Mouse (Mus musculus) thymus, adult 2 months (tissue): ENCODE results near the gene Cubn. TPM values are rescaled to one million over a fixed set of nuclear protein-coding genes. Genes with fewer than 3 reads are reported as not detected.

ENCODE experiments used
- DNase-seq: peaks from one replicate; pipeline ENCODE4 v3.0.0; 2021
- H3K27ac ChIP-seq: fragments of 200-500 bp; 2 replicates; pipeline ENCODE4 v1.5.1; 2012; ENCODE audit warnings: low read length, control low read depth; ENCODE audit not compliant: control insufficient read depth, insufficient read depth
- H3K27me3 ChIP-seq: fragments of 200-500 bp; 2 replicates; pipeline ENCODE4 v1.6.1; 2012; ENCODE audit warnings: mild to moderate bottlenecking, low read length, moderate library complexity, mixed read lengths; ENCODE audit not compliant: control insufficient read depth, insufficient read depth
- H3K36me3 ChIP-seq: fragments of 200-500 bp; 2 replicates; pipeline ENCODE4 v1.6.1; 2012; ENCODE audit warnings: mild to moderate bottlenecking, low read length, moderate library complexity; ENCODE audit not compliant: control insufficient read depth, insufficient read depth
- H3K4me1 ChIP-seq: fragments of 200-500 bp; replicated peaks from 2 replicates; pipeline ENCODE4 v1.6.1; 2012; ENCODE audit warnings: low read length; ENCODE audit not compliant: control insufficient read depth, insufficient read depth
- H3K4me3 ChIP-seq: fragments of 200-500 bp; 2 replicates; pipeline ENCODE4 v1.5.1; 2012; ENCODE audit warnings: mild to moderate bottlenecking, low read length, control low read depth, moderate library complexity; ENCODE audit not compliant: control insufficient read depth, insufficient read depth
- CTCF ChIP-seq: fragments of 200-500 bp; IDR thresholded peaks from 2 replicates; pipeline ENCODE4 v1.5.1; 2012; ENCODE audit warnings: mild to moderate bottlenecking, control low read depth, low read length, moderate library complexity, borderline replicate concordance; ENCODE audit not compliant: control insufficient read depth, poor library complexity, insufficient read depth; ENCODE audit errors: extremely low read depth
- POLR2A ChIP-seq: fragments of 200-500 bp; IDR thresholded peaks from 2 replicates; pipeline ENCODE4 v1.6.1; 2012; ENCODE audit warnings: mild to moderate bottlenecking, low read length, control low read depth, moderate library complexity; ENCODE audit not compliant: control insufficient read depth, poor library complexity, insufficient read depth; ENCODE audit errors: extremely low read depth
- WGBS: fragments of 180-500 bp; shearing (Covaris S2); methylation state at CpG from one replicate; pipeline ENCODE4 v1.1.7; 2018; 5-methylcytosine and 5-hydroxymethylcytosine counted together
- polyA plus RNA-seq: library from polyadenylated mRNA; depleted of rRNA; stranded (reverse); fragments of >200 nt; gene quantifications from 2 replicates; pipeline ENCODE4 v1.2.3, GENCODE M21; 2012

Cubn gene
- polyA plus RNA-seq, 1 experiment: 0.05 TPM

GRCm38 (mm10) chr2:13372256-13372824 is 119.3 kb downstream of the Cubn start:
- no peaks in the 10 kb centered on the region for H3K4me1 ChIP-seq
- no peak overlapping the region for H3K27ac ChIP-seq
- no peak overlapping the region for H3K4me3 ChIP-seq
- 72% methylated on average over 5 of the region's 5 CpGs for WGBS
- no peaks in the 10 kb centered on the region for H3K36me3 ChIP-seq
- no peaks in the 10 kb centered on the region for H3K27me3 ChIP-seq
- no peak for DNase-seq
- TF ChIP-seq POLR2A: no peak
- TF ChIP-seq CTCF: no peak

- 58% methylated on average over 4 of the region's 4 CpGs for WGBS
- DNase-seq: no peak
- Histone ChIP-seq H3K27me3 (no peaks in the 10 kb centered on the region), H3K4me1 (no peaks in the 10 kb centered on the region), H3K36me3 (no peaks in the 10 kb centered on the region), H3K27ac (no peak overlapping the region), H3K4me3 (no peak overlapping the region)
- TF ChIP-seq CTCF: no peak
- TF ChIP-seq POLR2A: no peak
These were observed 119.8 kb downstream of the Cubn start for GRCm38 (mm10) chr2:13371797-13372170.

GRCm38 (mm10) chr2:13371072-13371796 is 120.4 kb downstream of the Cubn start:
- Histone ChIP-seq H3K36me3 (no peaks in the 10 kb centered on the region), H3K27ac (no peak overlapping the region), H3K27me3 (no peaks in the 10 kb centered on the region), H3K4me1 (no peaks in the 10 kb centered on the region), H3K4me3 (no peak overlapping the region)
- no peak for DNase-seq
- 91% methylated on average over 10 of the region's 10 CpGs for WGBS
- TF ChIP-seq POLR2A: no peak
- TF ChIP-seq CTCF: no peak

GRCm38 (mm10) chr2:13370556-13370955 is 121.1 kb downstream of the Cubn start:
- Histone ChIP-seq H3K4me1 (no peaks in the 10 kb centered on the region), H3K4me3 (no peak overlapping the region), H3K27ac (no peak overlapping the region), H3K36me3 (no peaks in the 10 kb centered on the region), H3K27me3 (no peaks in the 10 kb centered on the region)
- 91% methylated on average over 2 of the region's 2 CpGs for WGBS
- TF ChIP-seq POLR2A: no peak
- no peak for TF ChIP-seq CTCF
- no peak for DNase-seq

GRCm38 (mm10) chr2:13368517-13368916 is 123.1 kb downstream of the Cubn start:
- H3K36me3 ChIP-seq: no peaks in the 10 kb centered on the region
- H3K27ac ChIP-seq: no peak overlapping the region
- DNase-seq: no peak
- H3K4me3 ChIP-seq: no peak overlapping the region
- H3K4me1 ChIP-seq: no peaks in the 10 kb centered on the region
- WGBS: 84% methylated on average over 3 of the region's 3 CpGs
- H3K27me3 ChIP-seq: no peaks in the 10 kb centered on the region
- no peak for TF ChIP-seq CTCF
- no peak for TF ChIP-seq POLR2A

GRCm38 (mm10) chr2:13357885-13358552 is 133.6 kb downstream of the Cubn start:
- TF ChIP-seq CTCF (no peak), POLR2A (no peak)
- Histone ChIP-seq H3K36me3 (no peaks in the 10 kb centered on the region), H3K27me3 (no peaks in the 10 kb centered on the region), H3K4me1 (no peaks in the 10 kb centered on the region), H3K27ac (no peak overlapping the region), H3K4me3 (no peak overlapping the region)
- DNase-seq: no peak
- 90% methylated on average over 7 of the region's 7 CpGs for WGBS
